Mouse (Mus musculus): ENCODE results near the gene Polrmt. TPM values are rescaled to one million over a fixed set of nuclear protein-coding genes. Genes with fewer than 3 reads are reported as not detected.
"Not testable (repeated sequence)": the region's sequence is repeated elsewhere in the genome, so short reads cannot be mapped to it uniquely, and the experiment has no call there.

Polrmt gene
- polyA plus RNA-seq, 1 experiment from 2014 or later, result 37.1 TPM

GRCm38 (mm10) chr10:79772320-79772719, 25.9 kb upstream of the Polrmt start:
- ATAC-seq (ENCODE audit: low FRiP score), result no peak
- Histone ChIP-seq H3K4me2 (no peak overlapping the region), H3K9ac (no peak overlapping the region), H3K4me1 (replicated peaks) (peaks cover 17% of the 10 kb centered on the region), H3K27me3 (peaks cover 26% of the 10 kb centered on the region), H3K9me3 (no peaks in the 10 kb centered on the region), H3K27ac (no peak overlapping the region), H3K4me3 (no peak overlapping the region), H3K36me3 (no peaks in the 10 kb centered on the region)
- WGBS, result 98% methylated on average over 3 of the region's 3 CpGs

DNA sequence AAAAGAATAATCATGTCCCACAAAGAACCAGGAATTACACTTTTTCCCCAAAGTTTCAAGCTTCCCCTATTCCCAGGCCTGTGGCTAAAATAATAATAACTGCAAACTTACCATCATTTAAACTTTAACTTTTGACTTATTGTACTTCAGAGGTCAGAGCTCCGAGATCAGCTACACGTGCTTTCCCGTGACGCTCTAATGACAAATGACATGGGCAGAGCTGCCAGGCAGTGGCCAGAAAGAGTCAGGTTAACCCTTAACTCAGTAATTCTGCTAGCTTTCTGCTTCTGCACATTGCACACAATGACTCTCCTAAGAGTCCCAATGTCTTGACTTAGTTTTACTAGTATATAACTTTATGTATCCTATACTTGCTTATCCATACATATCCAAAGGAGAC, 22.9 kb upstream of the Polrmt start:
- no peak overlapping the region for H3K27ac ChIP-seq
- H3K4me3 ChIP-seq, result no peak overlapping the region
- H3K9ac ChIP-seq, result no peak overlapping the region
- H3K27me3 ChIP-seq, result peaks cover 8% of the 10 kb centered on the region; the same call in 1 of the 2 replicates
- H3K4me2 ChIP-seq, result no peak overlapping the region
- H3K36me3 ChIP-seq, result no peaks in the 10 kb centered on the region
- no peaks in the 10 kb centered on the region for H3K9me3 ChIP-seq
- peaks cover 30% of the 10 kb centered on the region for H3K4me1 ChIP-seq (replicated peaks)
- ATAC-seq (ENCODE audit: low FRiP score), result no peak
- WGBS, result 25% methylated on average over 4 of the region's 4 CpGs

DNA sequence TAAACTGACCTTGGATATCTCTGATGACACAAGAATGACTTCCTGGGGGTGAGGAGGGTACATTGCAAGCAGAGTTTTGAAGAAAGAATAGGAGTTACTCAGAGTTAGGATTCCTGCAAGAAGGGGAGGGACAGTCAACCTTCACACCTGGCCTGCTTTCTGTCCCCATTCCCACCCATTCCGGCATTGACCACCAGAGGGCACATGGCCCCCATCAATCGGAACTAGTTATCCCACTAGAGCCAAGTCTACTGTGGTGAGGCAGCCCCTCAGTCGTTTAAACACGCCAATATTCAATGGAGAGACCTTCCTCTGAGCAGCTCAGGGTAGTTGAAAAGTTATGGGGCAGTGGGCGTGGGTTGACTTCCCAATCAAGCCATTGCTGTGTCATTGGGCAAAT, 22.0 kb upstream of the Polrmt start:
- H3K4me2 ChIP-seq, result peak overlapping the region; percentile 97; the same call in 1 of the 2 replicates
- H3K4me3 ChIP-seq, result no peak overlapping the region
- H3K9ac ChIP-seq, result no peak overlapping the region

DNA sequence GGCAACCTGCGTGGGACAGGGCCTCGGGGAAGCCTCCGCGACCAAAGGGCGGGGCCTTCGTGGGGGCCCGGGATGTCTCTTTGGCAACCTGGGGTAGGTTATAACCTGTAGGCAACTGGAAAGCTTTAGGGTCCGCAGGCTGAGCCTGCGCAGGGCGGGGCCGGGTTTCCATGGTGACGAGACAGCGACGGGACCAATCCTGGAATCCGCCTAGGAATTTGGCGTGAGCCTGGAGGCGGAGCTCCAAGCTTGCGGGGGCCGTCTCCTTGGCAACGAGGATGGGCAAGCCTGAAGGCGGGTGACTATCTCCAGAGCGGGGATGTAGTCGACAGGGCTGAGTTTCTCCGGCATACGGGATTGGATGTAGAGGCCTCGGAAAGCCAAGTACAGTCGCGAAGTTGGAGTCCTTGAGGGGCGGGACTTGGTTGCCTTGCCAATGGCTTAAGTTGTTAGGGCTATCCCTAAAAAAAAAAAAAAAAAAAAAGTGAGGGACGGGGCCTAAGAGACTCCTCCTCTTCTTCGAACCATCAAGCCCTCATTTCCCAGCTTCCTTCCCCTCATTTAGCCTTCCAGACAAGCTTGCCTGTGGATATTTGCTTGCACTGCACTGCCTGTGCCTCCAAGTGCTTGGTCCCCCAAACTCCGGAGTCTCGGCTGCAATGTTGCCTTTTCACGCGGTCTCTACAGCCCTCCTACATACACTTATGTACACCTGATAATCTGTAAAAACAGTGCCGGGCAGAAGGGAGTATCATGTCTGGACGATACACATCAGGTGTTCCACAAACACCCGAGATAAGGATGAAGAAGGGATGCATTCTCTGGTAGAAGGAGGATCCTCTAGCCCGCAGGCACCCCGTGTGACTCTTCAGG, 21.2 kb upstream of the Polrmt start:
- H3K36me3 ChIP-seq, result peaks cover 8% of the 10 kb centered on the region
- no peaks in the 10 kb centered on the region for H3K9me3 ChIP-seq
- 11% methylated on average over 40 of the region's 40 CpGs for WGBS
- peak; percentile 88 for ATAC-seq (ENCODE audit: low FRiP score)
- peaks cover 8% of the 10 kb centered on the region; the same call in 1 of the 2 replicates for H3K27me3 ChIP-seq
- H3K4me3 ChIP-seq, result peak overlapping the region; percentile 91
- H3K27ac ChIP-seq, result peak overlapping the region; percentile 94
- peak overlapping the region; percentile 95 for H3K9ac ChIP-seq
- H3K4me1 ChIP-seq (replicated peaks), result peaks cover 46% of the 10 kb centered on the region
- H3K4me2 ChIP-seq, result peak overlapping the region; percentile 97

More for the DNA sequence above, 22.0 kb upstream of the Polrmt start:
- H3K27ac ChIP-seq, result peak overlapping the region; percentile 94; the same call in 1 of the 2 replicates
- no peak for ATAC-seq (ENCODE audit: low FRiP score)
- H3K36me3 ChIP-seq, result no peaks in the 10 kb centered on the region
- no peaks in the 10 kb centered on the region for H3K9me3 ChIP-seq
- 2% methylated on average over 5 of the region's 5 CpGs for WGBS
- peaks cover 40% of the 10 kb centered on the region for H3K4me1 ChIP-seq (replicated peaks)
- peaks cover 8% of the 10 kb centered on the region; the same call in 1 of the 2 replicates for H3K27me3 ChIP-seq

DNA sequence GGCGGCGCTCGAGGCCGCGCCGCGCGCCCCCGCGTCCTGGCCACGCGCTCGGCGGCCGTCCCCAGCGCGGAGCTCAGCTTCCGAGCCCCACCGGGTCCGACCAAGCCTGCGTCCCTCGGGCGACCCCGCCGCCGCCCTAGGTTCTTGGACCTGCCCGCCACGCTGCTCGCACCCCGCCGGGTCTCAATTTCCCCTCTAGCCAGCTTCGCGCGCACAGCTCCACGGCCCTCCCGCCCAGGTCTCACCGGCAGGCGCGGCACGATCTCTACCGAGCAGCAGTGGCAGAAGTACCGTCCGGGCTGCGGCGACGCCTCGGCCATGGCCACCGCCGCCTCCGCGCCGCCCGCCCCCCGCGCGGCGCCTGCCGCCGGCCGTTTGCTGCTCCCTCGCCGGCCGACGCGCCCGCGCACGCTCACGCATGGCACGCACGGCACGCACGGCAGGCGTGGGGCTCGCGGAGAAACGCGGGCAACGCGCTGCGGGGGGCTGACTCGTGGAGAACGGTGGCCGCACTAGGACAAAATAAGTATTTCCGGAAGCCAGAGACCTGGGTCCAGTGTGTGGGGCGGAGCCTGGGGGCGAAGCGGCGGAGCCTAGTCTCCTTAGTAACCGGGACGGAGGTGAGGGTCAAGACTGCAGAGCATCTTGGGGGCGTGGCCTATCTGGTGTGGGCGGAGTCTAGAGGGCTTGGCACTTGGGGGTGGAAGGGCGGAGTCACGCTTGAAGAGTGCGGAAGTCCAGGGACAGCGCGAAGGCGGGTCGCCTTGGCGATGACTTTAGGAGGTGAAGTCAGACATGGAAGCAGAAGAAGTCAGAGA, 20.3 kb upstream of the Polrmt start, which contains the start of gene Rnf126:
Rnf126 (minus strand) TSS at position 445 of the 818 bp plus-strand sequence.
- H3K27me3 ChIP-seq, result peaks cover 8% of the 10 kb centered on the region; the same call in 1 of the 2 replicates
- H3K4me1 ChIP-seq (replicated peaks), result peaks cover 46% of the 10 kb centered on the region
- no peaks in the 10 kb centered on the region for H3K9me3 ChIP-seq
- peak within 1 kb of the TSS; percentile 94 for H3K27ac ChIP-seq
- H3K4me2 ChIP-seq, result peak within 1 kb of the TSS; percentile 97
- under 1% methylated on average over 101 of the region's 101 CpGs for whole genome bisulfite sequencing
- H3K36me3 ChIP-seq, result peaks cover 17% of the 10 kb centered on the region
- peak within 1 kb of the TSS; percentile 91 for H3K4me3 ChIP-seq
- H3K9ac ChIP-seq, result peak within 1 kb of the TSS; percentile 95
- ATAC-seq (ENCODE audit: low FRiP score), result peak; percentile 89

DNA sequence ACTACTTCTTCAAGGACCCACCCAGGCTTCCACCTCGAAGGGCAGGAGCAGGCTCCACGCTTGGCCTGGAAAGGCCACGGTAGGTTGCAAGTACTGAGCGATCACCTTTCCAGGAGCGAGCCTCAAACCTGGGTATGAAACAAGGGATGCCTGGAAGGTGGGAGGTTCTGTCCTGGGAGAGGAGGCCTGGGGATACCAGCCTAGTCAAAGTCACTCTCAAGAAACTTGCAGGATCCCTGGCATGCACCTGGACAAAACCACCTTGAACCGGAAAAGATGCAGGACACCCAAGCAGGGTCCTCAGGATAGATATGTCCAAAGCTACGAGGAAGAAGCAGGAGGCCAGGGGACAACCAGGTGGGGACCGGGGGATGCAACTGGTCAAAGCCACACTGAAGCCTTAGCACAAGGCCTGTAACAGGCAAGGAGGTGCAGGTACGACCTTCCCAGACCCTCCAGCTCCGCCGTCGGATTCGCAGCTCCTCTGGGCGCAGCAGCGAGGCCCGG, 19.7 kb upstream of the Polrmt start:
- ATAC-seq (ENCODE audit: low FRiP score), result peak; percentile 9
- 9% methylated on average over 16 of the region's 16 CpGs for WGBS
- Histone ChIP-seq H3K27me3 (peaks cover 7% of the 10 kb centered on the region; the same call in 1 of the 2 replicates), H3K27ac (peak overlapping the region; percentile 94), H3K9ac (peak overlapping the region; percentile 95), H3K4me3 (peak overlapping the region; percentile 91), H3K36me3 (peaks cover 23% of the 10 kb centered on the region), H3K9me3 (no peaks in the 10 kb centered on the region), H3K4me2 (peak overlapping the region; percentile 97), H3K4me1 (replicated peaks) (peaks cover 46% of the 10 kb centered on the region)

GRCm38 (mm10) chr10:79765228-79765745, 18.9 kb upstream of the Polrmt start:
- Histone ChIP-seq H3K4me1 (replicated peaks) (peaks cover 46% of the 10 kb centered on the region), H3K36me3 (peaks cover 31% of the 10 kb centered on the region), H3K27me3 (no peaks in the 10 kb centered on the region), H3K9me3 (no peaks in the 10 kb centered on the region), H3K9ac (peak overlapping the region; percentile 95), H3K27ac (no peak overlapping the region), H3K4me2 (peak overlapping the region; percentile 97), H3K4me3 (peak overlapping the region; percentile 91)
- ATAC-seq (ENCODE audit: low FRiP score), result no peak
- WGBS, result 62% methylated on average over 2 of the region's 2 CpGs

DNA sequence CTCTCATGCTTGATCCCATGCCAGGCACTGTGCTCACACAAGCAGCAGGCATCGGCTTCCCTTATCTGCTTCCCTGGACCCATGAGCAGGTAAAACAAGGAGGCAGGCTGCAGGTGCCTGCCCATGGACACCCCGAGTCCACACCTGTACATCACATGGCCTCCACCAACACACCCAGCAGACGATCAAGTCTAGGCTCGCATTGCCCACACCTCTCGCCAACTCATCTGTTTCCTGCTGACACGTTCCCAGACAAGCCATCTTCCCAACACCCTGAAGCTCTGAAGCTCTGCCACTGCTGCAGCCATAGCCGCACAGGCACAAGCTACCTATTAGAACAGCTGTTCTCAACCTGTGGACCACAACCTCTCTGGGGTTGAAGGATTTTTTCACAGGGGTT, 17.9 kb upstream of the Polrmt start:
- Histone ChIP-seq H3K4me2 (no peak overlapping the region), H3K36me3 (peaks cover 39% of the 10 kb centered on the region), H3K4me3 (no peak overlapping the region), H3K27me3 (no peaks in the 10 kb centered on the region), H3K27ac (no peak overlapping the region), H3K4me1 (replicated peaks) (peaks cover 46% of the 10 kb centered on the region), H3K9me3 (no peaks in the 10 kb centered on the region), H3K9ac (peak overlapping the region; percentile 95; the same call in 1 of the 2 replicates)
- 92% methylated on average over 7 of the region's 7 CpGs for WGBS
- ATAC-seq (ENCODE audit: low FRiP score), result no peak

DNA sequence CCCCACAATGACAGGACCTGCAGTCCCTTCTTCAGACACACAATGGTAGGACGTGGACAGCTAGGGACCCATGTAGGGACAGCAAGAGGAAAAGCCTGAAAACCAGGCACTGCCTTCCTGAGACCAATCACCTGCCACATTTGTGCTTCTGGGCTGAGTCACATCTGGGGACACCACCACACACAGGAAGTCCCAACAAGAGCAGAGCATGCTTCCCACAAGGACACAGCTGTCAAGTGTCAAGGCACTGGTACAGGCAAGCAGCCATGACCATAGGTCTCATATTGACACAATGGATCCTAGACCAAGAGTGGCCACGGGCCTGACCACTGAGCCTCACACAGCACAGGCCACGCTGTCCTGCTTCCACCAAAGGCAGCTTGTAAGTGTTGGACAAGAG, 16.5 kb upstream of the Polrmt start:
- ATAC-seq (ENCODE audit: low FRiP score), result no peak
- Histone ChIP-seq H3K9me3 (no peaks in the 10 kb centered on the region), H3K4me3 (no peak overlapping the region), H3K36me3 (peaks cover 53% of the 10 kb centered on the region), H3K27ac (no peak overlapping the region), H3K9ac (peak overlapping the region; percentile 49; the same call in 1 of the 2 replicates), H3K27me3 (no peaks in the 10 kb centered on the region), H3K4me2 (no peak overlapping the region), H3K4me1 (replicated peaks) (peaks cover 37% of the 10 kb centered on the region)
- WGBS, result 85% methylated on average over 3 of the region's 3 CpGs

DNA sequence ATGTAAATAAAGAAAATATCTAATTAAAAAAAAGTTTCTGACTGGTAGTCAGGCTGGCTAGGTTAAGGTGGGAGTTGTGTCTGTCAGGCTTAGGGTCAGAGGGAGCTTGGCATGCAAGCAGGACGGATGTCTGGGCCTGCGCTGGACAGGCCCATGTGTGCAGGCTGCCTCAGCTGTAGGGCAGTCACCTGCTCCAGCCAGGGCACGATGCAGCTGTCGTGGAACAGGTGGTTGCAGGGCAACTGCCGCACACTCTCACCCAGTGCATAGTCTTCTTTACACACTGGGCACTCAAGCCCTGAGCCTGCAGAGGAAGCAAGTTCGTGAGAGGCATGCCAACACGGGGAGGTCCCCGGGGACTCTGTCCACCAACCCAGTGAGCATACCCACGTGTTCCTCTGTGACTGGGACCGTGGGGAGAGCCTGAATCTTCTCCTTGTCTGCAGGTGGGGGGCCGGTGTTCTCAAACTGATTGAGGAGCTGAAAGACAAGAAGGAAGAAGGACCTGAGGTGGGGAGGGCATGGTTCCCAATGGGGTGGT, 14.3 kb upstream of the Polrmt start:
- no peak overlapping the region for H3K27ac ChIP-seq
- H3K4me3 ChIP-seq, result no peak overlapping the region
- no peak overlapping the region for H3K9ac ChIP-seq
- 91% methylated on average over 11 of the region's 11 CpGs for WGBS
- peaks cover 30% of the 10 kb centered on the region for H3K4me1 ChIP-seq (replicated peaks)
- ATAC-seq (ENCODE audit: low FRiP score), result no peak
- peaks cover 75% of the 10 kb centered on the region for H3K36me3 ChIP-seq
- 0 out of 2 replicates have a peak, but pooled peaks cover under 1% of the 10 kb centered on the region for H3K27me3 ChIP-seq
- H3K9me3 ChIP-seq, result no peaks in the 10 kb centered on the region
- no peak overlapping the region for H3K4me2 ChIP-seq

- 93% methylated on average over 1 of the region's 1 CpGs for WGBS
- peaks cover 30% of the 10 kb centered on the region for H3K4me1 ChIP-seq (replicated peaks)
- not testable (repeated sequence) for H3K27ac ChIP-seq; H3K4me2 ChIP-seq; H3K9me3 ChIP-seq; H3K4me3 ChIP-seq; ATAC-seq (ENCODE audit: low FRiP score); H3K27me3 ChIP-seq; H3K9ac ChIP-seq
- peaks cover 77% of the 10 kb centered on the region for H3K36me3 ChIP-seq
Observed at GRCm38 (mm10) chr10:79759675-79760074, 13.3 kb upstream of the Polrmt start.

All from hindbrain, embryonic 13.5 days (tissue).